Mouse (Mus musculus): ENCODE results near the gene Irak3.
A peak's percentile ranks its signal among the peaks of the same experiment; 100 is the strongest.

Gene Irak3

GRCm38 (mm10) chr10:120204591-120205210, 2.8 kb upstream of the Irak3 start:
- no peak for DNase-seq (ENCODE audit: low read depth, low spot score)

GRCm38 (mm10) chr10:120202467-120203250, 729 bp upstream of the Irak3 start:
- no peak for DNase-seq (ENCODE audit: low read depth, low spot score)

- no peak for DNase-seq (ENCODE audit: low read depth, low spot score)
Observed at GRCm38 (mm10) chr10:120201131-120201921, 604 bp downstream of the Irak3 start, which contains the start of gene Tmbim4. TSS of gene Tmbim4 (plus strand) at chr10:120201590.

- DNase-seq (ENCODE audit: low read depth, low spot score): no peak
Observed at GRCm38 (mm10) chr10:120197061-120197835, 4.7 kb downstream of the Irak3 start.

- DNase-seq (ENCODE audit: low read depth, low spot score): no peak
Observed at GRCm38 (mm10) chr10:120193255-120193654, 8.7 kb downstream of the Irak3 start.

- DNase-seq (ENCODE audit: low read depth, low spot score): no peak
Observed at GRCm38 (mm10) chr10:120192278-120192677, 9.7 kb downstream of the Irak3 start.

GRCm38 (mm10) chr10:120191165-120191564, 10.8 kb downstream of the Irak3 start:
- DNase-seq (ENCODE audit: low read depth, low spot score): no peak

- DNase-seq (ENCODE audit: low read depth, low spot score): no peak
Observed at GRCm38 (mm10) chr10:120189782-120190181, 12.1 kb downstream of the Irak3 start.

- DNase-seq (ENCODE audit: low read depth, low spot score): no peak
Observed at GRCm38 (mm10) chr10:120189276-120189675, 12.7 kb downstream of the Irak3 start.

GRCm38 (mm10) chr10:120188513-120188912, 13.4 kb downstream of the Irak3 start:
- no peak for DNase-seq (ENCODE audit: low read depth, low spot score)

- no peak for DNase-seq (ENCODE audit: low read depth, low spot score)
Observed at GRCm38 (mm10) chr10:120183342-120183741, 18.6 kb downstream of the Irak3 start.

- DNase-seq (ENCODE audit: low read depth, low spot score): no peak
Observed at GRCm38 (mm10) chr10:120182887-120183286, 19.0 kb downstream of the Irak3 start.

- DNase-seq (ENCODE audit: low read depth, low spot score): no peak
Observed at GRCm38 (mm10) chr10:120174192-120174705, 27.7 kb downstream of the Irak3 start.

GRCm38 (mm10) chr10:120171340-120171739, 30.6 kb downstream of the Irak3 start:
- DNase-seq (ENCODE audit: low read depth, low spot score): peak; percentile 71

- no peak for DNase-seq (ENCODE audit: low read depth, low spot score)
Observed at GRCm38 (mm10) chr10:120170277-120170676, 31.7 kb downstream of the Irak3 start.

- no peak for DNase-seq (ENCODE audit: low read depth, low spot score)
Observed at GRCm38 (mm10) chr10:120169841-120170240, 32.1 kb downstream of the Irak3 start.

GRCm38 (mm10) chr10:120169064-120169463, 32.9 kb downstream of the Irak3 start:
- no peak for DNase-seq (ENCODE audit: low read depth, low spot score)

GRCm38 (mm10) chr10:120168070-120168469, 33.9 kb downstream of the Irak3 start:
- no peak for DNase-seq (ENCODE audit: low read depth, low spot score)

- DNase-seq (ENCODE audit: low read depth, low spot score): peak; percentile 61
Observed at GRCm38 (mm10) chr10:120165793-120166503, 36.0 kb downstream of the Irak3 start.

- DNase-seq (ENCODE audit: low read depth, low spot score): no peak
Observed at GRCm38 (mm10) chr10:120164931-120165792, 36.8 kb downstream of the Irak3 start.
